Mouse (Mus musculus): ENCODE results near the gene Pou2f3.

- TF ChIP-seq CTCF (IDR thresholded peaks at IDR 0.05; ENCODE audit: low read depth, low read length) (no peak), TAL1 (conservative IDR thresholded peaks at IDR 0.05; ENCODE audit: low read depth, low read length) (no peak)
These were observed 32.3 kb upstream of the Pou2f3 start for GRCm38 (mm10) chr9:43242432-43242831.
